ENCODE assay signal across 11 mouse cellular contexts in the genomic region with DNA sequence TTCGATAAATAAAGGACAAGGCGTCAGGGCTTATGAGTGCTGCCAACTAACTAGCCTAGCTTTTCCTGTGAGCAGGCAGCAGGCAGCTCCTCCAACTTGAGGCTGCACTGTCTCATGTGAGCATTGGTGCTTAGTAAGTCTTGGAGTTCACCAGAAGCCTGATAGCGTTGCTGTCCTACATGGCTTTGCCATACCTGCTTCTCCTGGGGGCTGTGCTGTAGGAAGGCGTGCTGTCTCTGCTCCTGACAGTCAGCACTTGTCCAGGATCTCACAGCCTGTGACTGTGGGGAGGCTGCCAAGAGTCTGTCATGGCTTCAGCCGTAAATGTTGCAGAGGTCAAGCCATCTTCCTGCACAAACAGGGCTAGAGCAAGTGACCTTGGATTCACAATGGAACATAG. TPM values are rescaled to one million over a fixed set of nuclear protein-coding genes. Genes with fewer than 3 reads are reported as not detected.
DNase-seq lines count a peak whose midpoint lies in the region; ATAC-seq lines count a peak whose summit lies in the region.
"Had no signal": no experiment of that assay in that cellular context is flagged by ENCODE, and none has a peak within 500 bp of the region (broad histone marks: within the 10 kb centered on the region; RNA-seq: fewer than 3 reads in every experiment).

No protein-coding gene starts in this region.

- H3K9ac ChIP-seq in kidney, embryonic 15.5 days: no peak overlapping the region
- H3K9ac ChIP-seq in heart, embryonic 16.5 days (ENCODE audit: low read length): no peak overlapping the region
- H3K9ac ChIP-seq: hindbrain, embryonic 12.5 days had no signal

- no peaks in the 10 kb centered on the region for H3K27me3 ChIP-seq in kidney, embryonic 15.5 days
- H3K27me3 ChIP-seq in heart, embryonic 16.5 days (ENCODE audit: control insufficient read depth, insufficient read depth, low read length): no peaks in the 10 kb centered on the region
- H3K27me3 ChIP-seq: hindbrain, embryonic 12.5 days had no signal

- H3K4me1 ChIP-seq in kidney, embryonic 15.5 days: peaks cover 21% of the 10 kb centered on the region
- peaks cover 19% of the 10 kb centered on the region for H3K4me1 ChIP-seq in heart, embryonic 16.5 days (ENCODE audit: control insufficient read depth, insufficient read depth, low read length)
- H3K4me1 ChIP-seq: hindbrain, embryonic 12.5 days had no signal

- 82% methylated on average over 5 of the region's 5 CpGs for WGBS in kidney, embryonic 15.5 days
- 58% methylated on average over 5 of the region's 5 CpGs for WGBS in heart, embryonic 16.5 days

- H3K4me3 ChIP-seq in kidney, embryonic 15.5 days (replicated peaks): no peak overlapping the region
- no peak overlapping the region for H3K4me3 ChIP-seq in heart, embryonic 16.5 days (ENCODE audit: low read length)
- H3K4me3 ChIP-seq: hindbrain, embryonic 12.5 days had no signal

- no peak overlapping the region for H3K27ac ChIP-seq in kidney, embryonic 15.5 days
- H3K27ac ChIP-seq in heart, embryonic 16.5 days (ENCODE audit: low read length): peak overlapping the region; percentile 82
- H3K27ac ChIP-seq: hindbrain, embryonic 12.5 days had no signal

- ATAC-seq in kidney, embryonic 15.5 days (replicated peaks; ENCODE audit: low FRiP score): no peak
- ATAC-seq in heart, embryonic 16.5 days (replicated peaks; ENCODE audit: extremely low read depth, insufficient read depth, low FRiP score): peak; percentile 73

- peaks cover 97% of the 10 kb centered on the region for H3K36me3 ChIP-seq in kidney, embryonic 15.5 days
- peaks cover 79% of the 10 kb centered on the region for H3K36me3 ChIP-seq in heart, embryonic 16.5 days (ENCODE audit: control insufficient read depth, insufficient read depth)

- peak; percentile 44 for DNase-seq in kidney, adult 18-20 months
- peak; percentile 70 for DNase-seq in adrenal gland, postnatal 10 days
- DNase-seq in brain, adult 2 months (ENCODE audit: low read depth, low spot score): peak; percentile 63
- DNase-seq in c-Kit-positive CD71-positive TER-119-positive erythroid progenitor cells, embryonic 14.5 days (ENCODE audit: low spot score): no peak
- DNase-seq in frontal cortex, postnatal 25 days (ENCODE audit: low spot score in 2 of 2): no peak
- DNase-seq: midbrain, embryonic 14.5 days; right cerebral cortex, postnatal 25 days; thymus, postnatal 4 days had no signal

- H3K9me3 ChIP-seq in kidney, embryonic 15.5 days (replicated peaks): no peaks in the 10 kb centered on the region
- H3K9me3 ChIP-seq in heart, embryonic 16.5 days (replicated peaks; ENCODE audit: control insufficient read depth, low read length): no peaks in the 10 kb centered on the region
- H3K9me3 ChIP-seq: hindbrain, embryonic 12.5 days had no signal

- H3K4me2 ChIP-seq in kidney, embryonic 15.5 days: no peak overlapping the region
- no peak overlapping the region for H3K4me2 ChIP-seq in heart, embryonic 16.5 days (ENCODE audit: low read depth, low read length)
- H3K4me2 ChIP-seq: hindbrain, embryonic 12.5 days had no signal

RNA-seq across cellular contexts. Expression of gene Mef2d, which starts 23.9 kb away (rescaled TPM):
- 18.5 and 21.5 TPM in 2 replicates for polyA plus RNA-seq in kidney, embryonic 15.5 days (2015; fragmentation: Nextera tagmentation; extraction: Ambion mirVana)
- total RNA-seq in adrenal gland, postnatal 10 days (2021): 10 to 100 TPM; 85.7 to 86.6 TPM
- polyA plus RNA-seq in heart, embryonic 16.5 days (2015; fragmentation: Nextera tagmentation; extraction: Ambion mirVana): 40.5 and 44.7 TPM in 2 replicates

Comparison
In these comparisons a context has a peak if more than half of its experiments do, and no peak if none do; other contexts are left out.
1. DNase-seq: peak in kidney, adult 18-20 months (single experiment), adrenal gland, postnatal 10 days (single experiment) and brain, adult 2 months (single experiment); none in c-Kit-positive CD71-positive TER-119-positive erythroid progenitor cells, embryonic 14.5 days (single experiment) and frontal cortex, postnatal 25 days (0 of 2).